Mouse (Mus musculus) neural tube, postnatal 0 days (tissue): ENCODE results near the gene Cds2. TPM values are rescaled to one million over a fixed set of nuclear protein-coding genes. Genes with fewer than 3 reads are reported as not detected.

Experiments used
- polyA plus RNA-seq: library from polyadenylated mRNA; unstranded; fragments of >200 nt; fragmentation: Nextera tagmentation; extraction: Ambion mirVana; gene quantifications from 2 replicates; pipeline ENCODE4 v1.2.1, GENCODE M21; 2015

The Cds2 gene
- 44.9 and 50.0 TPM in 2 replicates for polyA plus RNA-seq

GRCm38 (mm10) chr2:132262879-132263398, at the start of gene Cds2:
TSS of gene Cds2 (plus strand) at chr2:132263148.

GRCm38 (mm10) chr2:132247539-132248313, 15.2 kb upstream of the Cds2 start, which contains the start of gene Tmem230:
TSS of gene Tmem230 (minus strand) at chr2:132247807.

DNA sequence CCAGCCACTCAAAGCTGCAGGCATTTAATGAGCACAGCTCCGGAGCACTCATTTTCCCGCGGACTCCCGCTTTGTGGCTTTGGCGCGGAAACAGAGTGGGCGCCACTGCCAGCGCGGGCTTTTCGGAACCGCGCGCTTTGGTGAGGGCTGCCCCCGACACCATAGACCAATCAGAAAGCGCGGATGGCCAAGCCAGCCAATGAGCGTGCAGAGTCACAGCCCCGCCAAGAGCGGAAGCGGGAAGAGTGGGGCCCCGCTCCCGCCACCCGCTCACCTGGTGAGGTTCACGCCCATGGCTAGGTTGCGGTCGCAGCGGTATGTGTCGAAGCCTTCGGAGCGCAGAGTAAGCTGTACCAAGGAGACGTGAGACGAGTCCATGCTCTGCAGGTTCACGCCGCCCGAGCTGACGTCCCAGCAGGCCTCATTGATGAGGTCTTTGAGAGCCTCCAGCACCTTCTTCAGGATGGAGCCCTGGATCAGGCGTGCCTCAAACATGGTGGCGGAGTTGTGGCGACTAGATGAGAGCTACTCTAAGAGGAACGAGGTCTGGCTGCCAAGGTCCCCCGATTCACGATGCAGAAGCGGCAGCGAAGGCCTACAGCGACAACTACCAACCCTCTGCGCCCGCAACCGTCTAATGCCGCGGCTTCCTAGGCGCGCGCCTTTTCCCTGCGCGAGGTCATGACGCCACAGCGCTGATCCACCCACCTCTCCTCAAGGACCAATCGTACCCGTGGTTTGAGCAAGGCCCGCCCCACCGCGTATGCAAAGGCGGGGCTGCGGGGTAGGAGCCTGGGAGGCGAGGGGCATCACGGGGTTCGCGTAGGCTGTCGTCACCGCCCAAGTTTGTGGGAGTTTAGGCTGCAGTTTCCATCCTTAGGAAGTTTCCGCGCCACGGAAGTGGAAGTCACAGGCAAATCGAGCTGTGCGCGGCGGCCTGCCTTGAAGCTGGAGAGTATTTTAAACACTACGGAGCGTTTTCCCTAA, 10.1 kb upstream of the Cds2 start, which contains the start of gene Pcna:
Gene Pcna, minus strand, starts transcription at position 773 of the 987 bp plus-strand sequence.

Other genes starting within 250 kb of the Cds2 start
- 15.9 and 17.8 TPM in 2 replicates for gene Rassf2, start 232.9 kb upstream of the Cds2 start, polyA plus RNA-seq
- 36.5 and 49.7 TPM in 2 replicates for gene Slc23a2, start 118.0 kb upstream of the Cds2 start, polyA plus RNA-seq
- 38.1 and 40.0 TPM in 2 replicates for gene Tmem230, start 15.3 kb upstream of the Cds2 start, polyA plus RNA-seq
- 90.9 and 92.6 TPM in 2 replicates for gene Pcna, start 9.8 kb upstream of the Cds2 start, polyA plus RNA-seq
- 3.5 and 4.4 TPM in 2 replicates for gene Prokr2, start 122.3 kb downstream of the Cds2 start, polyA plus RNA-seq